Mouse (Mus musculus): ENCODE measurements around the gene Zmat1.

GRCm38 (mm10) chrX:134963305-134964094 is 45.5 kb downstream of the Zmat1 start:
- TF ChIP-seq CTCF (IDR thresholded peaks at IDR 0.05; ENCODE audit: borderline replicate concordance, insufficient read depth, low read length), result no peak
- TF ChIP-seq POLR2A (IDR thresholded peaks at IDR 0.05; ENCODE audit: low read depth, low read length), result no peak

Data from embryonic fibroblast, embryonic 13.5 days (primary cell).